Mouse (Mus musculus) heart, adult 9 months (tissue): ENCODE measurements around the gene Dync1li2.

Source experiments
- DNase-seq, 2 experiments: peaks; one replicate each; pipeline ENCODE4 v3.0.0; 2022; ENCODE audit warnings: low spot score in 2 of 2

Gene Dync1li2

DNA sequence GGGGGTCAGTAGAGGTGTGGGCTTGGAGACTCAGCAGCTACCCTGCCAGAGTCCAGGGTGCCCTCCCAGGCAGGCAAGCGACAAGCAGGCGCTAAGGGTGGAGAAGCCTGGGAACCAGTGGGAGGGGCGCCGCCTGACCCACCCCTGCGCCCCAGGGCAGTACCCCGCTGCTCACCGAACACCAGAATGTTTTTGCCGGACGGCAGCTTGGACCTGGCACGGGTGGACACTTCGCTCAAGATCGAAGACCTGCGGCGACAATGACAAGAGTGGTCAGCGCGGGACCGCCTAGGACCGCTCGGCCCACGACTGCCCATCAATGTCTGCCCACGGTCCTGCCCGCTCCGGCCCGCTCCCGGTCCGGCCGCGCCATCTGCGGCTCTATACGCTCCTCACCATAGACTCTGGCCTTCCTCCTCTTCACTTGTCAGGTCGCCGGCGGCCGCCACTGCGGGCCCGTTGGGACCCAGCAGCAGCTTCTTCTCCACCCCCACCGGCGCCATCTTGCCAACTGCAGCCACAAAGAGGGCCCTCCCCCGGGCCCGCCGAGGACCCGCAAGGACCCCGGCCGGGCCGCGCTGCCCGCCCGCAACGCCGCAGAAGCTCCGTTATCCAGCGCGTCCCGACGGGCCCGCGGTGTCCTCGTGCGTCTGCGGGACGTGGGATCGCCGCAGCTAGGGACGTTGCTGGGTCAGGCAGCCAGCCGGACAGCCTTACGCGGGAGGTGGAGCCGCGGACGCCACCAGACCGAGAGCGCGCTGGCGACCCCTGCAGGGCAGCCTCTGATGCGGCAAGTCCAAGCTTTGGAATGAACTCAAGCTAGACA, at the start of gene Dync1li2:
Gene Dync1li2, minus strand, starts transcription at position 749 of the 826 bp plus-strand sequence.
- DNase-seq, result peak; percentile 83 to 92

GRCm38 (mm10) chr8:104479091-104479490, 36.2 kb upstream of the Dync1li2 start:
- DNase-seq, result no peak

DNA sequence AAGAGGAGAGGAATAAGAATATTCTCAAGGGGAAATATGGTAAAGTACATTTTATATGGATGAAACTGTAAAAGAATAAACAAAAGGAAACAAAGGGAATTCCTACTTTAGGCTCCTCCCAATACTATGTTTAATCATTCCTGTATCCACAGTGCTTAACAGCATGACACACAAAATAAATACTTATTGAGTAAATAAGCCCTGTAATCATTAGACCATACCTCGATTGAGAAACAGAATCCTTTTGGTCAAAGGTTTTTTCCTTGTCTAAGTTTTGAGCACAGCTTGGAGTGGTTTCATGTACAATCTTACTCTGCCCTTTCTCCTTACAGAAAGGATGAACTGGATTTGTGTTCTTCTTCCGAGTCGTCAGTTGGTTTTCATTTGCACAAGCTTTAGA, 29.6 kb upstream of the Dync1li2 start:
- DNase-seq, result no peak

DNA sequence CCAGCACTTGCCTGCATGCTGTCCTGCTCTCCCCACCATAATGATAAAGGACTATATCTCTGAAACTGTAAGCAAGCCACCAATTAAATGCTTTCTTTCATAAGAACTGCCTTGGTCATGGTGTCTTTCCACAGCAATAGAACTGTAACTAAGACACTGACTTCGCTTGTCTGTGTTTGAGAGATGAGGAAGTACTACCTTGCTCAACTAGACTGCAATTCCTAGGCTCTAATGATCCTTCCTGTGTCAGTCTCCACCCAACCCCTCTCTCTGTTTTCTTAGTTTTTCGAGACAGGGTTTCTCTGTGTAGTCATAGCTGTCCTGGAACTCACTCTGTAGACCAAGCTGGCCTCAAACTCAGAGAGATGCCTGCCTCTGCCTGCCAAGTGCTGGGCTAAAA, 24.6 kb upstream of the Dync1li2 start:
- DNase-seq, result no peak

GRCm38 (mm10) chr8:104452177-104452576, 9.3 kb upstream of the Dync1li2 start:
- DNase-seq, result no peak

DNA sequence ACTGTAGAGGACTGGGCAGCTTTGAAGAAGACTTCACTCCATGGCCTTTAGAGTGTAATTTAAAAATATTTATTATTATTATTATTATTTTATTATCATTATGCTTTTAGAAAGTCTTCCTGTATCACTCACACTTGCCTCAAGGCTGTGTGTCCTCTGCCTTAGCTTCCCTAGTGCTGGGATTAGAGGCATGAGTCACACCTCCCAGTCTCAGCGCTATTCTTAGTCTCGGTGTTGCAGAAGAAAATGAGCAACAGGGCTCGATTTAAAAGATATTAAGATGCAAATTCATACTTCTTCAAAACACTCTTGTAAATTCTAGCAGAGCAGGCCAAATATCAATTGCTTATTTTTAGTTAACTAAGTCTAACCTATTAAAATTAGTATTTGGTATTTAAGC, 5.9 kb upstream of the Dync1li2 start:
- no peak for DNase-seq

DNA sequence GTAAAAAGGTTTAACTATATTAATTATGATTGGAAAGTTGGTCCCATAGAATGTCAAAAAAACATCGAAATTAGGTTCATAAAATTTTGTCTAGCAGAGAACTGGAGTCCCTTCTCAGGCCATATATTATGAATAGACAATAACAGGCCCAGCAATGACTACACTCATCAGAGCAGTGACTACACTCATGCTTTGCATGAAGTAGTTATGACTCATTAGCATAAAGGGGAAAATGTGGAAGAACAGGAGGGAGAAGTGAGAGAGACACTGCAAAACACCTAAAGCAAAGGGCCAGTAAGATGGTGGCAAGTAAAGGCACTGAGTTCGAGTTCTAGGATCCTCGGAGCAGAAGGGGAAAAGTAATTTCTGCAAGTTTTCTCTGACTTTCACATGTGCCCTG, 3.2 kb upstream of the Dync1li2 start:
- DNase-seq, result no peak

- no peak for DNase-seq
Measured at GRCm38 (mm10) chr8:104445248-104445647, 2.4 kb upstream of the Dync1li2 start.

DNA sequence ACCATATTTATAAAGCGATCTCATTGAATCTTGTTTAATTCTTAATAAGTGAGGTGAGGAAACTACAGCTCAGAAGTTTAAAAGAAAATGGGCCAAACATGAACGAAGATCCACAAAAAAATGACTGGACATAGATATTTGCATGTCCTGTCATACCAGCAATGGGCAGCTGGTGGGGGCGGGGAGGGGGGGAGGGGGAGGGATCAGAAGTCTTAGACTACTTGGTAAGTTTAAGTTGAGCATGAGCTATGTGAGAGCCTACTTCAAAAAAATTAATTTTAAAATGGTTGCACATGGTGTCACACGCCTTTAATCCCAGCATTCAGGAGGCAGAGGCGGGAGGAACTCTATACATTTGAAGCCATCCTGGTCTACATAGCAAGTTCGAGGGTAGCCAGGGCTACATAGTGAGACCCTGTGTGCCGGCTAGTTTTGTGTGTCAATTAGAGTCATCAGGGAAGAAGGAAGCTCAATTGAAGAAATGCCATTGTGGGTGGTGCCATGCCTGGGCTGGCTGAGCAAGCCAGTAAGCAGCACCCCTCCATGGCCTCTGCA, 355 bp upstream of the Dync1li2 start:
- no peak for DNase-seq

- DNase-seq, result no peak
Measured at GRCm38 (mm10) chr8:104441613-104442012, 1.2 kb downstream of the Dync1li2 start.

DNA sequence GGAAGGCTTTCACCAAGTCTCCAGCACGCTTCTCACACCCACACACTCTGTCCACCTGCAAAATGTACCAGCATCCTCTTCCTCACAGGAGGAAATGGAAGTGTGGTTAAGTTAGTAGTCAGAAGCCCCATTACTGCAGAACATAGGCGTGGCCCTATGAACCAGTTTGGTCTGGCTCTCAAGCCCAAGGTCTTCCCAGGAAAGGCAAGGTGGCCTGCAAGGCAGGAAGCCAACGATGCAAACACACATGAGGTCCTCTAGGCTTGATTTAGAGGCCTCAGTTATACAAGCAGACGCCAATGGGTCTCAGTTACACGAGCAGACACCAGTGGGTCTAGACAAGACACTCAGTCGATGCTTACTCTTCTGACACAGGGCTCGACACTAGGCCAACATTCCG, 3.4 kb downstream of the Dync1li2 start:
- no peak for DNase-seq

DNA sequence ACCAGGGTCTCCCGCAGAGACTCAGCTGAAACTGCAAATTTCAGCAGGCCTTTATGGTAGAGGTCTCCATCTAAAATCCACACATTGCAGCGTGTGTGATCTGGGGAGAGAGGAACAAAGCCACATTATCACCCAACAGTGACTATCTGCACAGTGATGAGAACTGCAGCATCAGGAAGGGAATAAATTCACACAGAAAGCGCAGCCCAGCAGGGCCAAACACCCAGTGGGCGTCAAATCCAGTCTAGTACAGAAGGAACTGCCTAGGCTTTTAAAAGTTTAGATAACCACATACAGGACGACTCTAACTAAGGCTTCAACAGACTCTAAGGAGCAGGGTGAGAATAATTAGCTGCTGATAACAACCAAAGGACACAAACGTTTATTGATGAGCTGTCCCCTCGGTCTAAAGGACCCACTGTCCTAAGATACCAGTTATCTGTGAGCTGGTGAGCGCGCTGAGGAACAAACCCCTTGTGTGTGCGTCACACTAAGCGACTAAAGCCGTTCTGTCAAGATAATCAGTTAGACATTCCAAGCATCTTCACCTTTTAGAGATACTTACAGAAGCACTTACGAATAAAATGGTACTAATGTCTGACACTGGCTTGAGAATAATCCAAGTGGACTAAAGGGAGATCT, 5.2 kb downstream of the Dync1li2 start:
- DNase-seq, result no peak

GRCm38 (mm10) chr8:104436591-104436990, 6.3 kb downstream of the Dync1li2 start:
- DNase-seq, result no peak

DNA sequence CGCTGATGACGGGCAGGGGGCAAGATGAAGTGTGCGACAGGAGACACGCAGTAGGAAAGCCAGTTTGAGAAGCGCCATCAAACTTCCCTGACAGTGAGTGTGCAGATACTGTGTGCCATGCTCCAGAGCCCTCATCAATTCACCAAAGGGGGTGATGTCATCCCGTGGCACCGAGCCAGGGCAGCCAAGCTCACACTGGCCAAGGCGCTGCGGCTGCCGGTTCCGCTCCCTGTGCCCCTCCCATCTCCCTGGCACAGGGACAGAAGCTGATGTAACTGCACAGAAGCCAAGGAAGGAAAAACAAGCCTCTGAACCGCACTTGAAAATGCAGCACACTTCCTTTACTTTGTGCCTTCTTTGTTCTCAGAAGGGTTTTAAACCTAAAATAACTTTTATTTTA, 6.8 kb downstream of the Dync1li2 start:
- DNase-seq, result peak; percentile 93 to 97

GRCm38 (mm10) chr8:104434826-104435354, 8.0 kb downstream of the Dync1li2 start:
- DNase-seq, result no peak

DNA sequence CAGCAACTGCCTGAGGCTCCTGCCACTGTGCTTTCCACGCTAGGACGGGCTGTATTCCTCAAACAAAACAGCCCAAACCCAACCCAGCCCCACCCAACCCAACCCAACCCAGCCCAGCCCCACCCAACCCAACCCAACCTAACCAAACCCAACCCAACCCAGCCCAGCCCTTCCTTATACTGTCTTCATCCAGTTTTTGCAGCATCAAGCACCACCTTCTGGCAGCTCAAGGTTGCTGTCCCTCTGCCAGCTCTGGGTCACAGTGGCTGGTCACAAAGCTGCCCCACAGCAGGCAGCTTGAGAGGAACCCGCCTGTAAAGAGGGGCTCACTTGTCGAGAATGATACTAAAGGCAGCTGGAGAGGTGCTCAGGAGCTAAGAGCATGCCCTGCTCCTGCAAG, 8.6 kb downstream of the Dync1li2 start:
- DNase-seq, result no peak

- no peak for DNase-seq
Measured at GRCm38 (mm10) chr8:104433191-104433842, 9.5 kb downstream of the Dync1li2 start.

GRCm38 (mm10) chr8:104432656-104433055, 10.2 kb downstream of the Dync1li2 start:
- no peak for DNase-seq

GRCm38 (mm10) chr8:104430230-104430629, 12.6 kb downstream of the Dync1li2 start:
- no peak for DNase-seq

- DNase-seq, result no peak
Measured at GRCm38 (mm10) chr8:104427703-104428102, 15.1 kb downstream of the Dync1li2 start.

DNA sequence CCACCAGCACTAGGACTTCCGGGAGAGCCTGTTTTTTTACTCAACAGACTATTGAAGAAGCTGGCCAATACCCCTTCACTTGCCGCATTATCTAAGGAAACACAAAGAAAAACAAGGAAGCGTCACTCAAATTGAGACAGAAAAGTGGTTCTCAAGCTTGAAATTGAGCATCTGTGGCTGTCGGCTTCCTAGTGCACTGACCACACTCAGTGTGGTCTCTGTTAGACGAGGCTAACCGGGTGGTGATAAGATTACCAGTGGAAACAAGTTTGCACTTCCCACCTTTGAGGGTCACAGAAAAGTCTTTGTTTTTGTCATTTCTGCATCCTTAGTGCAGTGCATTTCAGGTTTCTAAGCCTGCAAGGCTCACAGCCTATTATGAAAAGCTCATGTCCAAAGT, 20.5 kb downstream of the Dync1li2 start:
- no peak for DNase-seq

- no peak for DNase-seq
Measured at GRCm38 (mm10) chr8:104416022-104416421, 26.8 kb downstream of the Dync1li2 start.
